Mouse (Mus musculus): ENCODE data around the gene Sh2b2. TPM values are rescaled to one million over a fixed set of nuclear protein-coding genes. Genes with fewer than 3 reads are reported as not detected.

Gene Sh2b2
- polyA plus RNA-seq, 1 experiment from 2014 or later: 3.1 TPM

DNA sequence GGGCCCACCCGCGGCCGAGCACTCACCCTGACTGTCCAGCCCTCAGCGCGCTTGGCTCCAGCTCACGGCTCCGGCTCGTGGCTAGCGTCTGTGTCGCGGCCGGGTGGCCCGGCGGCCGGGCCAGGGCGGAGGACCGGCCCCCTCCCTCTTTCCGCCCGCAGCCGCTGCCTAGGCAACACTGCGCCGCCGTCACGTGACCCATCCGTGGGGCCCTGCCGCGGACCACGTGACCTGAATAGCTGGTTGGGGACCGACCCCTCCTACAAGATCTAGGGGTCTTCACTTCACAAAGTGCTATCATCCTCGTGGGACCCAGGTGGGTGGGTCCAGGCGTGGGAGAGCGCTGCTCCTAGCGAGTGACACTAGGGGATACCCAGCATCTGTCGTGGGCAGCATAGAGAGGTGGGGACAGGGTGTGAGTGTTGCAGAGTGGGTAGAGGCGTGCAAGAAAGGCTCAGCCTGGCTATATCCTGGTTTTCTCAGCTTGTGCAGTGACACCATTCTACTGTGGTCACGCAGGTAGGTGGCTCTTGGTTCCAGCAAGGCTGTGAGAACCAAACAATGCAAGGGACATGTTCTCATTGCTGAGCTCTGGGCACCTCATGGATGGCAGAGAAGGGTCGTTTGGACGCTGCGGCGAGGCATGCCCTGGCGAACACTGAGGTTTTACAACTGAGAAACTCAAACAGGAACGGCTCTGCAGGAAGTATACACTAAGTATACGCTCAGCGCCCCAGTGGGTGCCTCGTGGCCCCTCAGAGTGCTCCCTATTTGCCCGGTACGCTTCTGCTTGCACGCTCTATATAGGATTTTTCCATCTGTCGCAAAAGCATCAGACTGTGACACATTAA is 75.6 kb downstream of the Sh2b2 start, which contains the start of gene Orai2:
Orai2 (minus strand) TSS at position 202 of the 851 bp plus-strand sequence.
- DNase-seq (ENCODE audit: low spot score) (peak; percentile 83), ATAC-seq (replicated peaks; ENCODE audit: low FRiP score, low TSS enrichment, low read depth) (peak; percentile 84)
- Histone ChIP-seq H3K9me3 (ENCODE audit: control insufficient read depth, low read length) (no peaks in the 10 kb centered on the region; the same call in 1 of the 2 replicates), H3K4me1 (replicated peaks; ENCODE audit: control insufficient read depth, insufficient read depth, low read length) (peaks cover 10% of the 10 kb centered on the region), H3K27me3 (replicated peaks; ENCODE audit: control insufficient read depth, insufficient read depth, low read length) (no peaks in the 10 kb centered on the region), H3K36me3 (ENCODE audit: control insufficient read depth, insufficient read depth, low read length) (no peaks in the 10 kb centered on the region), H3K4me2 (ENCODE audit: low read length) (peak within 1 kb of the TSS; percentile 74), H3K4me3 (ENCODE audit: low read depth, low read length) (peak within 1 kb of the TSS; percentile 43), H3K9ac (ENCODE audit: low read length) (peak within 1 kb of the TSS; percentile 11), H3K27ac (ENCODE audit: low read depth) (peak within 1 kb of the TSS; percentile 10; the same call in 1 of the 2 replicates)
- 4% methylated on average over 48 of the region's 49 CpGs for WGBS

DNA sequence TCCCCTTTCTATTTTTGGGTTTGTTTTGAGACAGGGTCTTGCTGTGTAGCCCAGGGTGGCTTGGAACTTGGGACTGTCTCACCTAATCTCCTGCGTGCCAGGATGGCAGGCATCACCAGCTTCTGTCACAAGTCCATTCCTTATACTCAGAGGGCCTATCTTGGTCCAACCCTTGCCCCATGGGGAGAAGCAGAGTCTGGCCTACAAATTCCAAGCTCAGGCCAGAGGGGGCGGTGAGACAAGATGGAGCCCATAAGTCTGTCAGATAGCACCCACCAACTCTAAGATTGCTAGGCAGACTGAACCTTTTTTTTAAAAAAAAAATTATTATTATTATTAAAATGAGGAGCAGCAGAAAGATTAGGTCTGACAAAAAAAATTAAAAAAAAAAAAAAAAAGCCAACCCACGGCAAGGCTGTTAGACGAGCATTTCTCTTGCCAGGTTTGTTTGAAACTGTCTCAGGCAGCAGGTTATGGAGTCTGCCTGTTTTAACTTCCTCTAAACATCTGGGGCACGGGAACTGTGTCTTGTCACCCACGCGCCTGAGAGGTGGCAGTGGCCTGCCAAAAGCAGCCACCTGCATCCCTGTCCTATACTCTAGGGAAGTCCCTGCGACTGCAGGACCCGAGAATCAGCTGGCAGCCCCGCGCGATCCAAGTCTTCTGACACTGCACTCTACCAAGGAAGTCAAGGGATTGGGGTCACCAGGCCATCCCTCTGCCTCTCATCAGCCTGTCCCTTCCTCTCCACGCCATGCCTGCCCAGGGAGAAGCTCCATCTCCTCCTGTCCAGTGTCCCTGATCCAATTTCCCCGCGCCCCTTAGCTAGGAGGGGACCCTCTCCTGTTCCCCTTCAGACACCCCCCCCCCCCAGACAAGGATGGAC is 76.5 kb downstream of the Sh2b2 start:
- Histone ChIP-seq H3K36me3 (ENCODE audit: control insufficient read depth, insufficient read depth, low read length) (no peaks in the 10 kb centered on the region), H3K4me2 (ENCODE audit: low read length) (peak overlapping the region; percentile 74), H3K27ac (ENCODE audit: low read depth) (no peak overlapping the region), H3K4me3 (ENCODE audit: low read depth, low read length) (peak overlapping the region; percentile 43), H3K27me3 (replicated peaks; ENCODE audit: control insufficient read depth, insufficient read depth, low read length) (no peaks in the 10 kb centered on the region), H3K9ac (ENCODE audit: low read length) (peak overlapping the region; percentile 11), H3K4me1 (replicated peaks; ENCODE audit: control insufficient read depth, insufficient read depth, low read length) (peaks cover 10% of the 10 kb centered on the region), H3K9me3 (ENCODE audit: control insufficient read depth, low read length) (no peaks in the 10 kb centered on the region; the same call in 1 of the 2 replicates)
- peak; percentile 33; the same call in 1 of the 2 replicates for ATAC-seq (replicated peaks; ENCODE audit: low FRiP score, low TSS enrichment, low read depth)
- peak; percentile 76 for DNase-seq (ENCODE audit: low spot score)
- WGBS: 12% methylated on average over 15 of the region's 15 CpGs

Other genes starting within 250 kb of the Sh2b2 start
- 52.1 and 53.5 TPM in 2 replicates for gene Upk3b, start 208.1 kb downstream of the Sh2b2 start, polyA plus RNA-seq (2014; fragmentation: Nextera tagmentation; extraction: Ambion mirVana)
- gene Upk3bl, start 192.1 kb downstream of the Sh2b2 start, polyA plus RNA-seq (2014; fragmentation: Nextera tagmentation; extraction: Ambion mirVana): 0.41 and 1.6 TPM in 2 replicates
- gene Rasa4, start 162.6 kb downstream of the Sh2b2 start, polyA plus RNA-seq (2014; fragmentation: Nextera tagmentation; extraction: Ambion mirVana): 22.6 and 26.1 TPM in 2 replicates
- 269 and 270 TPM in 2 replicates for gene Polr2j, start 129.9 kb downstream of the Sh2b2 start, polyA plus RNA-seq (2014; fragmentation: Nextera tagmentation; extraction: Ambion mirVana)
- 30.6 and 33.7 TPM in 2 replicates for gene Lrwd1, start 110.5 kb downstream of the Sh2b2 start, polyA plus RNA-seq (2014; fragmentation: Nextera tagmentation; extraction: Ambion mirVana)
- gene Alkbh4, start 110.4 kb downstream of the Sh2b2 start, polyA plus RNA-seq (2014; fragmentation: Nextera tagmentation; extraction: Ambion mirVana): 13.4 and 16.4 TPM in 2 replicates
- gene Orai2, start 75.8 kb downstream of the Sh2b2 start, polyA plus RNA-seq (2014; fragmentation: Nextera tagmentation; extraction: Ambion mirVana): 6.2 and 7.1 TPM in 2 replicates
- gene Prkrip1, start 47.6 kb downstream of the Sh2b2 start, polyA plus RNA-seq (2014; fragmentation: Nextera tagmentation; extraction: Ambion mirVana): 42.0 and 53.1 TPM in 2 replicates